Comparison of ENCODE assay signal across 21 mouse cellular contexts in genomic region chr6:89563381-89563780, GRCm38 (mm10). TPM values are rescaled to one million over a fixed set of nuclear protein-coding genes. Genes with fewer than 3 reads are reported as not detected.
DNase-seq lines count a peak whose midpoint lies in the region; ATAC-seq lines count a peak whose summit lies in the region.
"Had no signal": no experiment of that assay in that cellular context is flagged by ENCODE, and none has a peak within 500 bp of the region (broad histone marks: within the 10 kb centered on the region; RNA-seq: fewer than 3 reads in every experiment).

No protein-coding gene starts in this region.

- no peaks in the 10 kb centered on the region for H3K27me3 ChIP-seq in heart, embryonic 10.5 days (ENCODE audit: insufficient read depth, poor library complexity, severe bottlenecking)
- H3K27me3 ChIP-seq in midbrain, embryonic 11.5 days (ENCODE audit: control insufficient read depth, insufficient read depth, low read length): no peaks in the 10 kb centered on the region
- H3K27me3 ChIP-seq in midbrain, embryonic 16.5 days (ENCODE audit: control insufficient read depth, insufficient read depth, low read depth, low read length): no peaks in the 10 kb centered on the region
- H3K27me3 ChIP-seq: embryonic facial prominence, embryonic 13.5 days; embryonic facial prominence, embryonic 15.5 days; forebrain, embryonic 12.5 days had no signal

- no peaks in the 10 kb centered on the region for H3K36me3 ChIP-seq in heart, embryonic 10.5 days
- H3K36me3 ChIP-seq in midbrain, embryonic 11.5 days (ENCODE audit: control insufficient read depth, insufficient read depth, low read length): no peaks in the 10 kb centered on the region
- no peaks in the 10 kb centered on the region for H3K36me3 ChIP-seq in midbrain, embryonic 16.5 days (ENCODE audit: control insufficient read depth, insufficient read depth, low read length)

- peak; percentile 68 for DNase-seq in heart, embryonic 10.5 days (ENCODE audit: low spot score)
- DNase-seq in heart, postnatal 14 days: no peak
- DNase-seq in midbrain, embryonic 11.5 days (ENCODE audit: low spot score, missing footprints): peak; percentile 72
- DNase-seq: adrenal gland, adult 2 months; adrenal gland, postnatal 10 days; adrenal gland, postnatal 25 days; cerebellum, adult 11 months; cerebellum, adult 18-20 months; cerebellum, adult 8-10 months; cerebellum, adult 9-11 months; cerebellum, postnatal 14 days; cerebellum, postnatal 36 days; embryo, embryonic 11 days had no signal

- intact Hi-C loops in heart, postnatal 14 days (cut with DNase I): no loop called here

- no peak overlapping the region for H3K4me3 ChIP-seq in heart, embryonic 10.5 days
- H3K4me3 ChIP-seq in midbrain, embryonic 11.5 days (ENCODE audit: low read depth, low read length): no peak overlapping the region
- H3K4me3 ChIP-seq in midbrain, embryonic 16.5 days (ENCODE audit: low read depth, low read length): no peak overlapping the region
- H3K4me3 ChIP-seq: embryonic facial prominence, embryonic 13.5 days; embryonic facial prominence, embryonic 15.5 days; erythroblast, embryonic 14.5 days; forebrain, embryonic 10.5 days; forebrain, embryonic 12.5 days had no signal

- WGBS in heart, embryonic 10.5 days: 84% methylated on average over 4 of the region's 4 CpGs
- WGBS in midbrain, embryonic 11.5 days: 90% methylated on average over 4 of the region's 4 CpGs
- 91% methylated on average over 4 of the region's 4 CpGs for WGBS in midbrain, embryonic 16.5 days

- no peak overlapping the region for H3K4me2 ChIP-seq in midbrain, embryonic 11.5 days
- H3K4me2 ChIP-seq in midbrain, embryonic 16.5 days (ENCODE audit: low read length): no peak overlapping the region
- H3K4me2 ChIP-seq: embryonic facial prominence, embryonic 13.5 days; embryonic facial prominence, embryonic 15.5 days; forebrain, embryonic 12.5 days had no signal

- no peak for ATAC-seq in midbrain, embryonic 11.5 days (ENCODE audit: low FRiP score)
- ATAC-seq in midbrain, embryonic 16.5 days: no peak
- ATAC-seq: forebrain, embryonic 14.5 days; forebrain, embryonic 16.5 days had no signal

- no peaks in the 10 kb centered on the region for H3K9me3 ChIP-seq in heart, embryonic 10.5 days
- H3K9me3 ChIP-seq in midbrain, embryonic 11.5 days (ENCODE audit: control insufficient read depth, low read length): no peaks in the 10 kb centered on the region
- no peaks in the 10 kb centered on the region for H3K9me3 ChIP-seq in midbrain, embryonic 16.5 days (replicated peaks; ENCODE audit: control insufficient read depth, low read length, poor library complexity, severe bottlenecking)
- H3K9me3 ChIP-seq: embryonic facial prominence, embryonic 13.5 days; embryonic facial prominence, embryonic 15.5 days; forebrain, embryonic 10.5 days; forebrain, embryonic 12.5 days had no signal

- H3K4me1 ChIP-seq in heart, embryonic 10.5 days: no peaks in the 10 kb centered on the region
- H3K4me1 ChIP-seq in midbrain, embryonic 11.5 days (ENCODE audit: control insufficient read depth, insufficient read depth, low read length): peaks cover 7% of the 10 kb centered on the region
- H3K4me1 ChIP-seq in midbrain, embryonic 16.5 days (ENCODE audit: control insufficient read depth, insufficient read depth, low read length): no peaks in the 10 kb centered on the region; the same call in 1 of the 2 replicates
- H3K4me1 ChIP-seq: embryonic facial prominence, embryonic 13.5 days; embryonic facial prominence, embryonic 15.5 days had no signal

- H3K27ac ChIP-seq in heart, embryonic 10.5 days: no peak overlapping the region
- H3K27ac ChIP-seq in midbrain, embryonic 11.5 days (ENCODE audit: low read depth, low read length): no peak overlapping the region
- no peak overlapping the region for H3K27ac ChIP-seq in midbrain, embryonic 16.5 days (ENCODE audit: low read length)
- H3K27ac ChIP-seq: embryonic facial prominence, embryonic 13.5 days; embryonic facial prominence, embryonic 15.5 days; forebrain, embryonic 10.5 days; forebrain, embryonic 12.5 days had no signal

- H3K9ac ChIP-seq in midbrain, embryonic 11.5 days (ENCODE audit: low read length): no peak overlapping the region
- no peak overlapping the region for H3K9ac ChIP-seq in midbrain, embryonic 16.5 days (ENCODE audit: low read depth, low read length)
- H3K9ac ChIP-seq: embryonic facial prominence, embryonic 13.5 days; embryonic facial prominence, embryonic 15.5 days; forebrain, embryonic 12.5 days had no signal

RNA-seq across cellular contexts. Expression of gene Chchd6, which starts 32.1 kb away (rescaled TPM):
- polyA plus RNA-seq in heart, embryonic 10.5 days (2016; fragmentation: Nextera tagmentation; extraction: Ambion mirVana): 51.1 TPM in 2 replicates
- total RNA-seq in heart, postnatal 14 days (2021): 10 to 100 TPM; 10.2 to 11.1 TPM
- polyA plus RNA-seq in midbrain, embryonic 11.5 days (2014; fragmentation: Nextera tagmentation; extraction: Ambion mirVana): 97.4 and 103 TPM in 2 replicates
- 170 and 191 TPM in 2 replicates for polyA plus RNA-seq in midbrain, embryonic 16.5 days (2015; fragmentation: Nextera tagmentation; extraction: Ambion mirVana)

Comparison
In these comparisons a context has a peak if more than half of its experiments do, and no peak if none do; other contexts are left out.
1. DNase-seq: peak in heart, embryonic 10.5 days (single experiment) and midbrain, embryonic 11.5 days (single experiment); none in heart, postnatal 14 days (0 of 2).